Mouse (Mus musculus) G1E (cell line): ENCODE results near the gene Gm4952.

Experiments
- CTCF ChIP-seq: IDR thresholded peaks from 2 replicates; pipeline ENCODE4 v1.5.1; 2012; ENCODE audit warnings: low read depth, low read length, inconsistent platforms, mixed read lengths
- GATA1 ChIP-seq: IDR thresholded peaks from 2 replicates; pipeline ENCODE4 v1.6.1; 2012; ENCODE audit warnings: borderline replicate concordance, low read length, inconsistent platforms, mixed read lengths
- GATA2 ChIP-seq: IDR thresholded peaks from 2 replicates; pipeline ENCODE4 v1.6.1; 2012; ENCODE audit warnings: low read depth, low read length, inconsistent platforms, borderline replicate concordance
- TAL1 ChIP-seq: conservative IDR thresholded peaks from 2 replicates; pipeline ENCODE4 v1.6.1; 2012; ENCODE audit warnings: low read depth, low read length, inconsistent platforms, mixed read lengths

- TF ChIP-seq CTCF (no peak), GATA2 (no peak), TAL1 (no peak), GATA1 (no peak)
Observed at GRCm38 (mm10) chr19:12571687-12572086, 28.1 kb upstream of the Gm4952 start.
